Mouse (Mus musculus): ENCODE results near the gene Gm21987. TPM values are rescaled to one million over a fixed set of nuclear protein-coding genes. Genes with fewer than 3 reads are reported as not detected.
A peak's percentile ranks its signal among the peaks of the same experiment; 100 is the strongest.

Gene Gm21987
- total RNA-seq, 2 experiments from 2014 or later: not detected

DNA sequence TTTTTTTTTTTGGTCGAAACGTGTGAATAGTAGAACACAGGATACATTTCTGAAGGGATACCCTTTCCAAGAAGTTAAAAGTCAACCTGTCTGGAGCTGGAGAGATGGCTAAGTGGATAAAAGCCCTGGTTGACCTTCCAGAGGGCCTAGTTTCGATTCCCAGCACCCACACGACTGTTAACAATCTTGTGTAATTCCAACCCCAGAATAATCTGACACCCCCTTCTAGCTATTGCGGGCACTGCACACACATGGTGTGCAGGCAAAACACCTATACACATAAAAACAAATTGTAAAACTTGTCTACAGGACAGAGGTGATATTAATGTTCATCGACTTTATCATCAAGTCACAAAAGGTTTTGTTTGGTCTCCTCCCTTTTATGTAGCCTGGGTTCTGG, 748 bp downstream of the Gm21987 start:
- no peak for DNase-seq
- intact Hi-C loops (cut with DNase I): no loop called here

DNA sequence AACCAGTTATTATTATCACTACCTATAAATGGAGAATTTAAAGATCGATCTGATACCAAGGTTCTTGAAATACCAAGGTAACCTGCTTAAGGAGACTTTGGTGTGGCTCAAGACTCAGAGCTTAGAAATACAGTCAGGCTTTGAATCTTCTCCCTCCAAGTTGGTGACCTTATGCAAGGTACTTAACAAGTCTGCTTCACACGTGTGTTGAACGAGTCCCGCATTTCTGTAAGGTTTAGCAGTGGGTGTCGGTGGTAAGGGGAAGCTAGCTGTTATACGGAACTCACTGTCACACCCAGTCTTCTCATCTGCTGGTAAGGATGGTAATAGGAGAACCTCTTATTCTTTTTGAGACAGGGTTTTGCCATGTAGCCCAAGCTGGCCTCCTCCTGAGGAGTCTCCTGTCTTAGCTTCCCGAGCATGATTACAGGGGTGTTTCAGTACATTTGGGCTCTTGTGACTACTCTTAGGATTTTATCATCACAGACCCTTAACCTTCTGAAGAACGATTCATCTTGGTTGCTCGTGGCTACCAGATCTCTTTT, 1.4 kb downstream of the Gm21987 start:
- no peak for DNase-seq
- intact Hi-C loops (cut with DNase I): no loop called here

DNA sequence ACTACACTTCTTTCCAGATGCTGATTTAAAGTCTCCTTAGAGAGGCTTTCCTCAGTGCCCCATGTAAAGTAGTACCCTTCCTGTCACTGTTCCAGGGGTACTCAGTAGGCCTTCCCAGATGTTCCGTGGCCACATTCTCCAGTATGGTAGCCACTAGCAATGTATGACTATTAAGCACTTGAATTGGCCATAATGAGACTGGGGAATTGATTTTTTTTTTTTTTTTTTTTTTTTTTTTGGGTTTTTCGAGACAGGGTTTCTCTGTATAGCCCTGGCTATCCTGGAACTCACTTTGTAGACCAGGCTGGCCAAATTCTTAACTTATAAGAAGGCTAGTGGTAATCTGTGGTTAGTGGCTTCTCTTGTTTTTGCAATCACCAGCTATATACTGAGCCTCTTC, 3.0 kb downstream of the Gm21987 start:
- intact Hi-C loops (cut with DNase I): no loop called here
- no peak for DNase-seq

DNA sequence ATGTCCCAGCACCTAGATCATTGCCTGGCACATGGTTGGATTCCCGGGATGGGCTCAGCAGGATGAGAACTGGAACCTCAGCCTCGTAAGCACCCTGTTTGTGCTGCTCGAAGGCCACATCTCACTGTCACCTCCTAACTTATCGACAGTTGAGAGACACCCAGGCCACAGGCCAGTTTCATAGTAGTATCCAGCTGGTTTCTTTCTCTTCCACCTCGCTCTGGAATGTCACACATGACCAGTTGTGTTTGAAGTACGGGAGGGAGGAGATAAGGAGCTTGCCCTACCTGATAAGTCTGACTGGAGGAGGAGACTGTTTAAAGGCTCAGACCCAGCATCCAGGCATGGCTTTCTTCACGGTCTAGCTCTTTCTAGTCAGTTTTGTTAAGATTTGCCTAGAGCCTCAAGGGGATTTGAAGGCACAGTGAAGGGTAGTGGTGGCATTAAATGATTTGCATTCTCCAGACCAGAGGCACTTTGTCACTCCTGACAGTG, 3.6 kb downstream of the Gm21987 start:
- no peak for DNase-seq
- intact Hi-C loops (cut with DNase I): no loop called here

DNA sequence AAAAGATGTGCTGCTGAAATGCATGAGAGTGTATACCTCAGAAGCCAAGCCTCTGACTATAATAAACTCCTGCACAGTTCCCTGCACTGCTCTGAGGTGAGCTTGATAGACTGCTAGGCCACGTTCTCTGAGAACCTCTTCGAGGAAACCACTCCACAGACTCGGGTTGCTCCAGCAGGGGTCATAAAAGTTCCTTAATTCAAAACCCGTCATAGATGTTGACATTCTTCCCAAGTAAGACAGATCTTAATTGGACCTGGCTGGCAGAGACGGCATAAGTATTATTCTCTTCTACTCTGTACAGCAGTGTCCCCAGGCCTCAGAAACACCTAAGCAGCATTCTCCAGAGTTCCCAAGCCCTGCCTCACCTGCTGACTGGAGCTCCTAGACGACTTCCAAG, 4.1 kb downstream of the Gm21987 start:
- no peak for DNase-seq
- intact Hi-C loops (cut with DNase I): no loop called here

DNA sequence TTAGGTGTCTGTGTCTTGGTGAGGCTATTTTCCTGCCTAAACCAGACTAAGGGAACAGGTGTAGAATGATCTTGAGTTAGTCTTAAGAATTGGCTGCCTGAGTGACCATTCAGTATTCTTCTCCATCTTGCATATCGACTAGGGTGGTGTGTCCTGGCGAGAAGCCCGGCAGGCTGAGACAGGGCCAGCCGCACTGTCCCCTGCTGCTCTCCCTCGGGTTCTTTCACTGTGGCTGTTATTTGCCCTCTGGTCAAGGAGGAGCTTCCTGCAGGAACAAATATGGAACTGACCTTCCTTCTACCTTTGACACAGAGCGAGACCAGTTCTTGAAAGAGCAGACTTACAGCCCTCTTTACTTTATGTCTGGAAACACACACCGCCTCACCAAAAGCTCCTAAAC, 5.2 kb downstream of the Gm21987 start:
- DNase-seq: no peak
- intact Hi-C loops (cut with DNase I): no loop called here

DNA sequence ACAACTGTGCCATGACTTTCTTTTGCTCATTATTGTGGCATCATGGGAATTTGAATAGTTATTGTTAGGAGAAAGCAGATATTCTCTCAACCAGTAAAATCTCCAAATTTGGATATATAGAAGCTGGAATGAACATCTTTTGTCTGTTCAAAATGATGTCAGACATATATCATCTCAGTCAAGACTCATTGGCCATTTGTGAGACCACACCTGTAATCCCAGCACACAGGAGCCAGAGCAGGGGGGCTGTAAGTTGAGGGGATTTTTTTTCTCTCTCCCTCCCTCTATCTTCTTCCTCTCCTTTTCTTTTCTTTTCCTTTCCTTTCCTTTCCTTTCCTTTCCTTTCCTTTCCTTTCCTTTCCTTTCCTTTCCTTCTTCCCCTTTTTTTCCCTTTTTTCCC, 6.0 kb downstream of the Gm21987 start:
- intact Hi-C loops (cut with DNase I): no loop called here

DNA sequence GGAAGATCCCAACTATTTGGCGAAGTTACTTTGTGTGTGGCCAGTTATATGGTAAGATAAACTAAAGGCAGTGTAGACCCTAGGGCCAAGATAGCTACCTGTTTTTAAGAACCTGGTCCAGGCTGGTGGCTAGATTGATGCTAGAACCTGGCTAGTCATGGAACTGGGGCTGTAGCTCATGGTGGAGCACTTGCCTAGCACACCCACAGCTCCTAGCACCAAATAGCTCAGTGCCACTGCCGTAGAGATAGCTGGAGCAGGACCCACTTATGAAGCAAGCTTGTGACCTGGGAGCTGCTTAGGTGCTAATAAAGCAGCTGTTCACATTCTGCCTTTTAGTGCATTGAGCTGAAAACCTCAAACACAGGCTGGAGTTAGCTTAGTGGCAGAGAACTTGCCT, 6.8 kb downstream of the Gm21987 start:
- intact Hi-C loops (cut with DNase I): no loop called here
- no peak for DNase-seq

More for the DNA sequence above, 6.0 kb downstream of the Gm21987 start:
- no peak for DNase-seq

DNA sequence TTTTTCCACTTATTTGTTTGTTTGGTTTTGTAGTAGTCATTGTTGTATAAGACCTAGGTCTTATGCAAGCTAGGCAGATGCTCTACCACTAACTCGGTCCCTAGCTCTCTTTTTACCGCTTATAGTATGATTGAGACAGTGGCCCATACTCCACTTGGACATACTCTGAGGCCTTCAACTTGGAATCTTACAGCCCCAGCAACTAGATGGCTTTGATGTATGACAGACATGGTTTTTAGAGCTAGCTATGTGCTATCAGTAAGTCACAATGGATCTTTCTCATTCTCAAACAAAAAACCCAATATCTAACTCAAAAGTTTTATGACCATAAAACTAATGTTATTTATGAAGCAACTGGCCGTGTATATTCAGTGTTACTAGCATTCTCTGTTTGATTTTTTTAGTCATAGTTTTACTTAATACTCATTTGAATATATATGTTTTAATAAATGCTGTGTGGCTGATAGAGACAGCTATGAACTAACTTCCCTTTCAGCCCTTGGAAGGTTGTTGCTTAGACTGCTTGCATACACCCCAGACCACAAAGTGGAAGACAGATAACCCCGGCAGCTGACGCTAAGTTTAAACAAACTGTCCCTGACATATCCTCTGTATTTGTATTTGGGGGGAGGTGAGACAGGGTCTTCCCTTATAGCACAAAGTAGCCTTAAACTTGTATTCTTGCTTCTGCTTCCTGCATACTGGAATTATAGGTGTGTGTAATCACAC, 7.5 kb downstream of the Gm21987 start:
- no peak for DNase-seq
- intact Hi-C loops (cut with DNase I): no loop called here

DNA sequence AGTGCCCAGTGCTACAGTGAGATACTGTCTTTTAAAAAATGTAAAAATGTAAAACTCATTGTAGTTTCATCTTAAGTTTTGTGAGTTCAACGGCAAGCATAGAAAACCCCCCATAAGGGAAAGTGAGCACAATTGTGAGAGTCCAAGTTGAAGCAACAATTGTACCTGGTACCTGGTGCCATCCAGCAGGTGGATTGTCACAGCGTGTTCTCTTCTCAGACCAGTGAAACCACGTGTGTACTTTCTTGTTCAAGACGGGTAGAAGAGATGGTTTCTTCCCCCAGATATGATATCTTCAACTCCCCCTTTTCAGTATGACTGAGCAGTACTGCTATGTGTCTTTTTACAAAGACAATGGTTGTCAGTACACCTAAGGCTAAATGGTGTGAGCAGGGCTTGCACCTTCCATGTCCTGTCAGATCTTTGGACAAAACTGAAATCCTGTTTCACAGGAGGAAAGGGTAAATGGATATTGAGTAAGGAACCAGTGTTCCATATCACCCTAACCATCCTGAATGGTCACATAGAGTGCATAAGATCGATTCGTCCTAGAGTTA, 11.5 kb downstream of the Gm21987 start:
- DNase-seq: no peak
- intact Hi-C loops (cut with DNase I): no loop called here

DNA sequence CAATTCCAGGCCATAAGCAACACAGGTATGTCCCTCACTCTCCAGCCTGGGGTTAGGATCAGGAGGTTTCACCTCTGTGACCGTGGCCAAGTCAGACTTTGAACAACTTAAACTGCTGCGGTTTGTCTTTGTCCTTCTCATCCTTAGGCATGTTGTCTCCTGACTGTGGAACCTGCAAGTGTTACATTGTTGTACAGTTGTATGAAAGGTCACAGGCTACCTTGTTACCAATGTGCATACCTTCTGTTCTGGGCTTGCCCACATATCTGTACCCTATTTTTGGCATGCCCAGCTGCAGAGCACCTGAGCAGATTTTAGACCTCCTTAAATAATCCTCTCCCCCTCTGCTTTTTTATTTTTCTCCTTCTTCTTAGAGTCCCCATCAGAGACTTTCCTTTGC, 12.4 kb downstream of the Gm21987 start:
- DNase-seq: no peak
- intact Hi-C loops (cut with DNase I): no loop called here

DNA sequence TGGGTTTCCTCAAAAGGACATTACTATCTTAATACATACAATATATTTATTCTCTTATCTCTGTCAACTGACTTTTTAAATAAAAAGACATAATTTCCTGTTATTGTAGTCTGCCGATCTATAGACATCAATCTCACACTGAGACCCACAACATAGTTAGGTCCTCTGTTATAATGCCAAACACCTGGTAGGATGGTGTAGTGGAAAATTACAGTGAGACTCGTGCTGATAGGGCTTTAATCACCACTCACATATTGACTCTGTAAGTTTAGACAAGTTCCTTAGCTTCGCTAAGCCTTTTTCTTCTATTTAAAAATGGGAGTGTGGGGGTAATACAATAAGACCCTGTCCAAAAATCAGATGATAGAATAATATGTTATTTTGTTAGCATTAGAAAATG, 13.0 kb downstream of the Gm21987 start:
- DNase-seq: no peak
- intact Hi-C loops (cut with DNase I): no loop called here

DNA sequence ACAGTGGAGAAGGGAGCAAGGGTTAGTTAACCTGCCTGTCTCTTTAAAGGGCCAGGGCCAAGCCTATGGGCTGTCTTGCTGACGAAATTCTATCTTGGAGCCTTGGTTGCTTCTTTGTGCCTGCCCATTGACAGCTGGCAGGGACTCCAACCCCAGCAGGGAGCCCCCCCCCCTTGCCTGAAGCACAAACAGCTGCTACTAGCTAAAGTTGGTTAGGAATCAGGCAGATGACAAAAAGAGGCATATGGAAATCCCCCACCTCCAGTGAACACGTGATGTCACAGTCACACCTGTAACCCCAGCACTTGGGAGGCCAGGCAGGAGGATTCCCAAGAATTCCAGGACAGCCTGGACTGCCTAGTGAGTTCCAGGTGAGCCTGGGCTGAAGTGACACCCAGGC, 13.5 kb downstream of the Gm21987 start:
- intact Hi-C loops (cut with DNase I): no loop called here
- no peak for DNase-seq

DNA sequence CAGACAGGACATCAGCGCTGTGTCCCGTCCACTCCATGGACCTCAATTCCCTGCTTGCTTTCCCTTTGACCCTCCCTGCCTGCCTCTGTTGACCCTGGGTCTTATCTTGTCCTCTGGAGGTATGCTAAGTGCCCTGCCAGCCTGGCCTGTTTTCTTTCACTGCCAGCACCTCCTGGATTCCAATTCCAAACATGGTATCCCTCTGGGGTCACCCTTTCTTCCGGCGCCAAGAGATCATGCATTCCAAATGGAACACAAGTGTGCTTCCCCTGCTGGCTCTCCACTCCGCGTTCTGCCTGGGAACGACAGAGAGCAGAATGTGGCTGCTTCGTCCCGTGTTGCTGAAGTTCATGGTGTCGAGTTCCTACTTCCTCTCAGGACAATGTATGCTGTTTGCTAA, 15.1 kb downstream of the Gm21987 start, which contains the start of gene Popdc2:
Gene Popdc2, plus strand, starts transcription at position 277 of the 400 bp plus-strand sequence.
- intact Hi-C loops (cut with DNase I): no loop called here
- peak in 1 of 2 experiments; percentile 31 for DNase-seq

DNA sequence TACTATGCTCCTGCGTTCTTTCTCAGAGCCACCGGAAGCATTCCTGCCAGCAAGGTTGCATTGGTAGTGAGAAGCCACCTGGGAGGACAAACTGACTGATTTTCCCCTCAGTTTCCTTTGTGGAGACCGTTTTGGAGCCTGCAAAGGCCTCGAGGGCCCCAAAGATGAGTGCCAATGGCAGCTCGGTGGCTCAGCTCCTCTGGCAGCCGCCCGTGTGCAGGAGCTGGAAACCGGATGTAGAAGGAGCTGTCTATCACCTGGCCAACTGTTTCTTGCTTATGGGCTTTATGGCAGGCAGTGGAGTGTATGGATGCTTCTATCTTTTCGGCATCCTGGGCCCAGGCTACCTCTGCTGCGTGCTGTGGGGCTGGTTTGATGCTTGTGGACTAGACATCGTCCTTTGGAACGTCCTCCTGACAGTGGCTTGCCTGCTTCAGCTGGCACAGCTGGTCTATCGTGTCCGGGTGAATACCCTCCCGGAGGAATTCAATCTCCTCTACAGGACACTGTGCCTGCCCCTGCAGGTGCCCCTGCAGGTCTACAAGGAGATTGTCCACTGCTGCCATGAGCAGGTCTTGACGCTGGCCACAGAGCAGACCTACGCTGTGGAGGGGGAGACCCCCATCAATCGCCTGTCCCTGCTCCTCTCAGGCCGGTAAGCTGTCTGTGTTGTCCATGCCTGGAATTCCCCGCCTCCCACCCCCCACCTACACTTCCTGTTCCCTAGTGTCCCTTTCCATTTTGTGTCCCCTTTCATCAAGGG, 15.8 kb downstream of the Gm21987 start:
- intact Hi-C loops (cut with DNase I): no loop called here
- no peak for DNase-seq

DNA sequence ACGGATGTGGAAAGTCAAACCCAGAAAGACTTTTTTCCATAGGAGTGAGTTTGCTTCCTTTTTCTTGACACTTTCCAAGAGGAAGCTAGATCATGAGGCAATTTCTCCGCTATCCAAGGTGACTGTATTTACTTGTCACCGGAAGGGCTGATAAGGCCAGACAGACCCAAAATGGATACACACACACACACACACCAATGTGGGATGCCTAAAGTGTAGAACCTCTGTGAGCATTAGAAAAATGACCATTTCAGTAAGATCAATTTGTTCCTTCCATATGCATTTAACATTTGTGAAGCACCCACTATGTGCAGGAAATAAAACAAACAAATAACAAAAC, 16.4 kb downstream of the Gm21987 start:
- DNase-seq: no peak
- intact Hi-C loops (cut with DNase I): no loop called here

DNA sequence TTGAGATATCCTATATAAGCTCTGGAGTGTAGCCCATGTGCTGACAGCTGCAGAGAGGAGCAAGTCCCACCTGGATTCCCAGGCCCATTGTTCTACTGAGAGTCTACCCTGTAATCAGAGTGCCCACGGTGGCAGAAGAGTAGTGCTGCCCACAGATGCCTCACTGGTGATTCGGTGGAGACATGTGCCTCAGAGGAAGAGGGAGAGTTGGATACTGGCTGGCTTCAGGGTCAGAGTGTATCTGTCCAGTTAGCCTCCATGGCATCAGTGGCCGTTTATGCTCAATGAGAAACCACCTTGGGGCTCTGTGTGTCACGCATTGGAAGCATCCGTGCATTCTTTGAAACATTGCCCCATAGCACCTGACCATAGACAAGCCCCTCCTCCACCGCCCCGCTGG, 16.8 kb downstream of the Gm21987 start:
- intact Hi-C loops (cut with DNase I): no loop called here
- no peak for DNase-seq

DNA sequence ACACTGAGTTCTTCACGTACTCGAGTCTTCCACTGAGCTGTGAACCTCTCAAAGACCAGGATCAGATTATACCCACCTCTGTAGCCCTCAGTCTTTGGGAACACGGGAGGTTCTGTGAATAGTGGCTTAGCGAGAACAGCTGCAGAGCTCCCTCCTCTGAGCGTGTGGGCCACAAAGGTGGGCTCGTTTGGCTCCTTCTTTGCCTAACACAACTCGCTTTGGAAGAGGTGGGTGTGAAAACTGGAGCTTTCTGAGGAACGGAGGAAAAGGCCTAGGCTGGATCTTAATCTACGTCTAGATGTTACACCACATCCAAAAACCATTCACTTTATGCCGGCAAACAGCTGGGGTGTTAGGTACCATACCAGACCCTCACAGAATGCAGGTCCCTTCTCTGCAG, 18.6 kb downstream of the Gm21987 start:
- DNase-seq: no peak
- intact Hi-C loops (cut with DNase I): no loop called here

DNA sequence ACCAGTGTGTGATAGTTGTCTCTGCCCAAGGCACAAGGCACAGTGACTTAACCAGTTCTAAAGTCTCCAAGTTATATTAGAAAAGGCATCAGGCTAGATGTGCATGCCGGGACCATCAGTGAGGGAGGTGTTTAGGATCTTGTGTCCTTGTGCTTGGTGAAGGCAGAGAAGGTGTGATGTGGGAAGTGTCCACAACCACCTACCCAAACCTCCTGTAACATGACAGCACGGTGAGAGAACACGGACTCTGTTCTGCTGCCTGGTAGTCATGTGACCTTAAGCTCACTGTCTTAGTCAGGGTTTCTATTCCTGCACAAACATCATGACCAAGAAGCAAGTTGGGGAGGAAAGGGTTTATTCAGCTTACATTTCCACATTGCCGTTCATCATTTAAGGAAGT, 19.4 kb downstream of the Gm21987 start:
- intact Hi-C loops (cut with DNase I): no loop called here
- DNase-seq: no peak

DNA sequence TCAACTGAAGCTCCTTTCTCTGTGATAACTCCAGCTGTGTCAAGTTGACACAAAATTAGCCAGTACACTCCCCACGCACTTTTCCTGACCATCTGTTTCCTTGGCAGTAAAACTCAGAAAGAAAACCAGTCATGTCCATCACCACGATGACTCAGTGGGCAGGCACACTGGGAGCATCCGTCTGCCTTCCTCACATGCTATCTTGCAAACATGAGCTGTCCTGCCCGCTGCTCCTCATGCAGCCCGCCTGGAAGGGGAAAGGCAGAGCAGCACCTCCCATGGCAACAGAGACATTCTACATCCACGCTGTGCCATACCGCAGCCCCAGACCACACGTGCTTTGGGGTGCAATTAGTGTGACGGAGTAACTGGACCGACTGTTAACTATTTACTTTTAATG, 21.5 kb downstream of the Gm21987 start:
- peak in 1 of 2 experiments; percentile 48 for DNase-seq

DNA sequence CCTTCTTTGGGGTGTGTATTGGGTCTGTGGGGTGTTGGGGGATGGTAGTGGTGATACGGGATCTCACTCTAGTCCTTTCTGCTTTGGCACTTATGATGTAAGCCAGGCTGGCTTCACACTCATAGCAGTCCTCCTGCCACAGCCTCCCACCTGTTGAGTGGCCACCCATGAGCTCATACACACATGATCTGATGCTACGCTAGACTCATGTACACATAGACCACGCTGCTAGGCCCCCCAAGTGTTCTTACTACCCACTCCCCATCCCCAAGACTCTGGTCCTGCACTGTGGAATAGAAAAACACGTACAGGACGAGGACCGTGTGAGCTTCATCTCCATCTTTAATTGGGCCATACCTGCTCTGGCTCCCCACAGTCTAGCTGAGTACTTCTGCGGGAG, 22.2 kb downstream of the Gm21987 start:
- intact Hi-C loops (cut with DNase I): no loop called here
- DNase-seq: no peak

More for the DNA sequence above, 21.5 kb downstream of the Gm21987 start:
- intact Hi-C loops (cut with DNase I): no loop called here
